Mouse (Mus musculus) forebrain, embryonic 11.5 days (tissue): ENCODE data around the gene Oser1. TPM values are rescaled to one million over a fixed set of nuclear protein-coding genes. Genes with fewer than 3 reads are reported as not detected.

ENCODE experiments used
- ATAC-seq: fragments of 200-750 bp; cut with Nextera tagmentation; replicated peaks from 2 replicates; pipeline ENCODE4 v1.8.0; 2017; ENCODE audit warnings: moderate TSS enrichment; ENCODE audit not compliant: low FRiP score
- DNase-seq: peaks from one replicate; pipeline ENCODE4 v3.0.0-alpha.2; 2017; ENCODE audit warnings: low spot score
- H3K27ac ChIP-seq: fragments of 300-500 bp; sonication (generic); 2 replicates; pipeline ENCODE4 v1.5.1; 2014; ENCODE audit warnings: low read depth, low read length
- H3K27me3 ChIP-seq: fragments of 300-500 bp; sonication (generic); 2 replicates; pipeline ENCODE4 v1.6.1; 2014; ENCODE audit warnings: mild to moderate bottlenecking, low read length, mixed read lengths; ENCODE audit not compliant: control insufficient read depth, insufficient read depth
- H3K36me3 ChIP-seq: fragments of 300-500 bp; sonication (generic); 2 replicates; pipeline ENCODE4 v1.6.1; 2014; ENCODE audit warnings: mild to moderate bottlenecking, low read length, moderate library complexity, mixed read lengths; ENCODE audit not compliant: control insufficient read depth, insufficient read depth
- H3K4me1 ChIP-seq: fragments of 300-500 bp; sonication (generic); replicated peaks from 2 replicates; pipeline ENCODE4 v1.6.1; 2014; ENCODE audit warnings: low read length, mixed read lengths; ENCODE audit not compliant: control insufficient read depth, insufficient read depth
- H3K4me2 ChIP-seq: fragments of 300-500 bp; sonication (generic); 2 replicates; pipeline ENCODE4 v1.6.1; 2014; ENCODE audit warnings: low read depth, mild to moderate bottlenecking, low read length, moderate library complexity, mixed read lengths; ENCODE audit not compliant: severe bottlenecking
- H3K4me3 ChIP-seq: fragments of 300-500 bp; sonication (generic); 2 replicates; pipeline ENCODE4 v1.5.1; 2014; ENCODE audit warnings: low read depth, low read length
- H3K9ac ChIP-seq: fragments of 300-500 bp; sonication (generic); 2 replicates; pipeline ENCODE4 v1.6.1; 2014; ENCODE audit warnings: low read length
- H3K9me3 ChIP-seq: fragments of 300-500 bp; sonication (generic); 2 replicates; pipeline ENCODE4 v1.6.1; 2016; ENCODE audit warnings: low read length, mixed read lengths; ENCODE audit not compliant: control insufficient read depth
- WGBS: fragments of 180-500 bp; shearing (Covaris S2); extraction: QIAGEN DNeasy Blood & Tissue Kit; methylation state at CpG from one replicate; pipeline ENCODE4 v1.1.7; 2014; 5-methylcytosine and 5-hydroxymethylcytosine counted together
- polyA plus RNA-seq: library from polyadenylated mRNA; unstranded; fragments of >200 nt; fragmentation: Nextera tagmentation; extraction: Ambion mirVana; gene quantifications from 2 replicates; pipeline ENCODE4 v1.2.1, GENCODE M21; 2014

The Oser1 gene
- polyA plus RNA-seq, result 80.7 and 85.5 TPM in 2 replicates

DNA sequence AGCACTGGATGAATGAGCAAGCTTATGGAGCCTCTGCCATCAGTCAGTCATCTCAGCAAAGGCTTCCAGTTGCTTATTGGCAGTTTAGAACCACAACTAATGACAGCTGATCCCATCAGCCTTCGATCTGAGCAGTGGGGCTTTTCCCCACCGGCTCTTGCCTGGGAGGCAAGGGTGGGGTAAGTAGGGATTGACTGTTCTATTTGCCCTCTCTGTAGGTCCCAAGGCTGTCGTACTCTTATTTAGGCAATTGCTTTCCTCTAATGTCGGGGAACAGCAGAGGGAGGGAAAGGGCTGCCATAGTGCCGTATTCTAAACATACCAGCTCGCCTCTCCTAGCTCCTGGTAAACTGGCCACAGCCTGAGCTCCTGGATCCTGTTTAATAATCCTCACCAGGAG lies at the start of gene Oser1:
TSS of gene Oser1 (minus strand) at position 101 of the 400 bp plus-strand sequence.
- DNase-seq (peak; percentile 28), ATAC-seq (no peak)
- Histone ChIP-seq H3K4me1 (peaks cover 3% of the 10 kb centered on the region; the same call in 1 of the 2 replicates), H3K4me3 (no peak within 1 kb of the TSS), H3K27me3 (no peaks in the 10 kb centered on the region), H3K27ac (no peak within 1 kb of the TSS), H3K9me3 (no peaks in the 10 kb centered on the region), H3K4me2 (no peak within 1 kb of the TSS), H3K9ac (no peak within 1 kb of the TSS), H3K36me3 (no peaks in the 10 kb centered on the region)
- 88% methylated on average over 6 of the region's 6 CpGs for WGBS

DNA sequence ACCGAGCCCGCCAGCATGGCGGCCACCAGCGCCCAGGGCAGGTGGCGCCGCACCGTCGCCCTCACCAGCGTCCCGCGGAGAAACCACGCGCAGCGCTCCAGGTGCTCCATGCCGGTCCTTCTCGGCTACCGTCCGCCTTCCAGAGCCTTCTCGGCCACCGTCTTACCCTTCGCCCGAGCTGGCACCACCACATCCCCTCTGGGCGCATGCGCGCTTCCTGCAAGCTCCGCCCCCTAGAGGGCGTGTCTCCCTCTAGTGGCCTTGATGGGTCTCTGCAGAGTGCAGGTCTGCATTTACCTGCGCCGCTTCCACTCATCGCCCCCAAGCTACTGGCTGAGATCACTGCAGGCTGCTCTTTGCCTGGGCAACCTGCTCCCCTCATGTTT lies 48.0 kb upstream of the Oser1 start, which contains the start of gene Fitm2:
TSS of gene Fitm2 (minus strand) at position 164 of the 386 bp plus-strand sequence.
- H3K9ac ChIP-seq, result peak within 1 kb of the TSS; percentile 84
- no peak within 1 kb of the TSS for H3K27ac ChIP-seq
- peaks cover 2% of the 10 kb centered on the region; the same call in 1 of the 2 replicates for H3K36me3 ChIP-seq
- no peaks in the 10 kb centered on the region for H3K9me3 ChIP-seq
- no peaks in the 10 kb centered on the region for H3K27me3 ChIP-seq
- H3K4me1 ChIP-seq, result peaks cover 6% of the 10 kb centered on the region; the same call in 1 of the 2 replicates
- WGBS, result under 1% methylated on average over 27 of the region's 30 CpGs
- peak within 1 kb of the TSS; percentile 80 for H3K4me3 ChIP-seq
- ATAC-seq, result peak; percentile 94
- H3K4me2 ChIP-seq, result peak within 1 kb of the TSS; percentile 83
- peak; percentile 99 for DNase-seq

DNA sequence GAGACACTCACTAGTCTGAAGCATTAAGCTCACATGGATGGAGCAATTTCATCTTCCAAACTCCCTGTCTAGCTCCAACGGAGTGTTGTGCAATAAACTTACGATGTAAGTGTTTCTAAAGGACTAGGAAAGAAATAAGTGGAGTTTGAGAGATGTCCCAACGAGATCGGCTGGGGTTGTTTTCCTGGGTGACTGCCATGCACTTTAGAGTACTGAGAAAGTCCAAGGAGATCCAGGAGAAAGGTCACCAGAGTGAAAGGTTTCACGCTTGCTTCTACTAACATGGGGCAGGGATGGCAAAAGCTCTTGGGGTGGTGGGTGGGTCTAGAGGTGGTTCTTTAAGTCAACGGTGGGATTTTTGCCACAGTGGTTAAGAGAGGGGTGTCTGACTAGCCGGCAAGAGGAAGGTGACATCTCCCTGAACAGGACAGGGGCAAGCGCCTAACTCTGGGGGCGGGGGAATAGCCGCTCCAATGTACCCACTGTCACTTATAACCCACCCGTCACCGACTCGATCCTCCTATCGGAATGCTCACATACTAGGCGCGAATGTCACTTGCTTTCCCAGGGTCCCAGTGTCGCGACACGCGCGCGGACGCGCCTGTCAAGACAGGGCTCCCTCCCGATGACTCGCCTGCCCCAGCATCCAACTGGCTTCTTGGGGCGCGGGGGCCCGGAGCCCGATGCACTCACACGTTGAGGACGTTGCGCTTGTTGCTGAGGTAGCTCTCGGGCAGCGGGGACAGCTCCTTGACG lies 47.4 kb upstream of the Oser1 start:
- H3K4me3 ChIP-seq, result peak overlapping the region; percentile 80
- H3K9ac ChIP-seq, result peak overlapping the region; percentile 84
- no peak for DNase-seq
- no peaks in the 10 kb centered on the region for H3K9me3 ChIP-seq
- H3K27ac ChIP-seq, result no peak overlapping the region
- H3K27me3 ChIP-seq, result no peaks in the 10 kb centered on the region
- H3K4me2 ChIP-seq, result peak overlapping the region; percentile 83
- WGBS, result 6% methylated on average over 35 of the region's 36 CpGs
- H3K4me1 ChIP-seq, result peaks cover 6% of the 10 kb centered on the region; the same call in 1 of the 2 replicates
- peak; percentile 71; the same call in 1 of the 2 replicates for ATAC-seq
- peaks cover 2% of the 10 kb centered on the region; the same call in 1 of the 2 replicates for H3K36me3 ChIP-seq

DNA sequence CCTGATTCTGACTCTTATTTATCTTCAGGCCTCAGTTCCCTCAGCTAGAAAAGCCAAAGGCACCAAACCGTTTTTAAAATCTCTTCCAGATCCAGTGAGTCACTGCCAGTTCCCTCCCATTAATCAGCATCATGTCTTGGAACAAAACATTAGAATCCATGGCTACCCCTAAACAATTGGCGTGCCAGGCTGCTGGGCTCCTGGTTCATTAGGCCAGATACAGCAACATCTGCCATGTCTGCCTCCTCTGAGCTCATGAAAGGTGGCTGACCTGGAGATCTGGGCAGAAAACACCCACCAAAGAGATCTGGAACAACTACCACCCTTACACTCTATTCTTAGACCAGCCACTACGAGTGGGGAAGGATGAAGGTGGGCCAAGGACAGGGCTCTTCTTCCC lies 46.6 kb upstream of the Oser1 start:
- Histone ChIP-seq H3K36me3 (peaks cover 2% of the 10 kb centered on the region; the same call in 1 of the 2 replicates), H3K4me3 (0 out of 2 replicates have a peak overlapping the region, but pooled peaks have one; percentile 80), H3K4me1 (peaks cover 6% of the 10 kb centered on the region; the same call in 1 of the 2 replicates), H3K4me2 (peak overlapping the region; percentile 83; the same call in 1 of the 2 replicates), H3K27me3 (no peaks in the 10 kb centered on the region), H3K9me3 (no peaks in the 10 kb centered on the region), H3K9ac (peak overlapping the region; percentile 84), H3K27ac (no peak overlapping the region)
- ATAC-seq, result no peak
- WGBS, result 78% methylated on average over 3 of the region's 3 CpGs
- peak; percentile 17 for DNase-seq

DNA sequence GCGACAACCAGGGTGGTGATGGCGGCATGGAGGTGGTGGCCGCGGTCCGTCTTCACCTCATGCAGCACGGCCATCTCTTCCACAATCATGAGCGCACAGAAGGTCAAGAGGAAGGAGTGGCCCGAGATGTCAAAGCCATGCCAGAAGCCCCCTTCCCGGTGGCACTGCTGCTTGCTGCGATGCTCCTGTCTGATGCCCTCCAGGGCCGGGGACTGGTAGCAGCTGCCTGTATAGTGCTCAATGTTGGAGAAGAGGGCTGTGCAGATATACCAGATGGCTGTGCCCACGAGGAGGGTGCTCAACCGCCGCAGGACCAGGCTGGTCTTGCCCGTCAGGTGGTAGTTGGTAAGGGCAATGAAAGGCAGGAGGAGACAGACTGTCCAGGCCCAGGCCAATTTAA lies 45.2 kb upstream of the Oser1 start:
- Histone ChIP-seq H3K4me3 (no peak overlapping the region), H3K4me2 (no peak overlapping the region), H3K27me3 (no peaks in the 10 kb centered on the region), H3K36me3 (peaks cover 2% of the 10 kb centered on the region; the same call in 1 of the 2 replicates), H3K27ac (no peak overlapping the region), H3K9ac (no peak overlapping the region), H3K9me3 (no peaks in the 10 kb centered on the region), H3K4me1 (peaks cover 6% of the 10 kb centered on the region; the same call in 1 of the 2 replicates)
- ATAC-seq, result no peak
- 96% methylated on average over 15 of the region's 15 CpGs for WGBS
- DNase-seq, result peak; percentile 44

DNA sequence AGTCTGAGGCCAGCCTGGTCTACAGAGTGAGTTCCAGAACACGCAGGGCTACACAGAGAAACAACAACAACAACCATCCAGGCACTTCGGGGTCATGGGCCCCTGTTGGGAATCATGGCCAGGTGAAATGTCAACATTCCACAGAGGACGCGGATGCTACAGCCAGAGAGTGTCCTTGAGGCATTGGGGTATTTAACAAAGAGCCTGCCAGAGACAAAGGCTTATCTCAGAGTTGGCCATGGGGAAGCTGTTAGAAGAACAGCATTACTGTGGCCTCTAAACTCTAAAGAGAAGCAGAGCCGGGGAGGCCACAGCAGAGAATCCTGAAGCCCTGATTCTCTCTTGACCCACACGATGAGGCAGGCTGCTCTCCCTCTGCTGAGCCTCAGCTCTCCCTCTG lies 44.4 kb upstream of the Oser1 start:
- Histone ChIP-seq H3K36me3 (peaks cover 2% of the 10 kb centered on the region; the same call in 1 of the 2 replicates), H3K9me3 (no peaks in the 10 kb centered on the region), H3K4me2 (no peak overlapping the region), H3K4me3 (no peak overlapping the region), H3K27ac (no peak overlapping the region), H3K4me1 (peaks cover 6% of the 10 kb centered on the region; the same call in 1 of the 2 replicates), H3K27me3 (no peaks in the 10 kb centered on the region), H3K9ac (no peak overlapping the region)
- 95% methylated on average over 6 of the region's 6 CpGs for WGBS
- DNase-seq (no peak), ATAC-seq (no peak)

DNA sequence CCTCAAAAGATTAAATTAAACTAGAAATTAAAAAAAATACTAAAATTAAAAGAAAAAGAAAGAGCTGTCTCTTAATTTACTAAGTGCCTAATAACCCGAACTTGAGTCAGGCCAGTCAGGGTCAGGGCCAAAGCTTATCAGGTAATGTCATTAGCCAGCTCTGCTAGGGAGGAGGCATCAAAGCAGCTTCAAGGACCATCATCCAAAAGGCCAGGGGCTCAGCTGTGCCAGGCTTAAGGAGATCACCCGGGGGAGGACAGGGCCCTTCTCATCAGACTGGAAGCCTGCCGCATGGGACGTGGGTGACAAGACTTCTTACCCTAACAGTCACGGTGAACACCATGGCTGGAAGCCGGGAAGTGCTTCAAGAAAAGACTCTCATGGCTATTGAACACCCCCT lies 43.1 kb upstream of the Oser1 start:
- DNase-seq (no peak), ATAC-seq (no peak)
- Histone ChIP-seq H3K9me3 (no peaks in the 10 kb centered on the region), H3K4me1 (peaks cover 6% of the 10 kb centered on the region; the same call in 1 of the 2 replicates), H3K4me3 (no peak overlapping the region), H3K27ac (no peak overlapping the region), H3K36me3 (peaks cover 2% of the 10 kb centered on the region; the same call in 1 of the 2 replicates), H3K4me2 (no peak overlapping the region), H3K27me3 (no peaks in the 10 kb centered on the region), H3K9ac (no peak overlapping the region)
- 95% methylated on average over 6 of the region's 6 CpGs for WGBS

DNA sequence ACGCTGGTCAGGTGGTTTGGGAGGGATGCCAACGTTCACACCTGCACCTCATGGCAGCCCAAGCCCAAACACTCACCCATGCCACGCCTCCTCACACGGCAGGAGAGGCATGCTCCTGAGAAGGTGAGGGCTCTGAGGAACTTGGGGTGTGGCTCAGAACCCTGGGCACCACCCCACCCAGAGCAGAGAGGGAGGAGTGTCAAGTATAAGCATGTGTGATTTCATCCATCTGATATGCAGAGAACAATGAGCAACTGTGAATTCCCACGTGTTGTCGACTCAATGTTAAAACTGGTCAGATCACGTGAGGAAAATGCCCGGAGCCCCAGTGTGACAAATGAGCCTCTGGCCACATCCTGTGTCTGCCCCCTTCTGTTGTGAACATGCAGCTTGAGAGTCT lies 42.3 kb upstream of the Oser1 start:
- Histone ChIP-seq H3K4me3 (no peak overlapping the region), H3K9ac (no peak overlapping the region), H3K27ac (no peak overlapping the region), H3K4me2 (no peak overlapping the region), H3K27me3 (no peaks in the 10 kb centered on the region), H3K36me3 (peaks cover 2% of the 10 kb centered on the region; the same call in 1 of the 2 replicates), H3K4me1 (peaks cover 6% of the 10 kb centered on the region; the same call in 1 of the 2 replicates), H3K9me3 (no peaks in the 10 kb centered on the region)
- WGBS, result 84% methylated on average over 8 of the region's 8 CpGs
- DNase-seq, result no peak
- no peak for ATAC-seq
